Mouse (Mus musculus): ENCODE measurements around the gene 9630041A04Rik. TPM values are rescaled to one million over a fixed set of nuclear protein-coding genes. Genes with fewer than 3 reads are reported as not detected.

9630041A04Rik gene
- polyA plus RNA-seq, 1 experiment = not detected

- Histone ChIP-seq H3K4me3 (ENCODE audit: extremely low read depth, insufficient read depth, insufficient read length) (no peak overlapping the region), H3K36me3 (ENCODE audit: control insufficient read depth, insufficient read depth, low read length) (no peaks in the 10 kb centered on the region), H3K27ac (ENCODE audit: insufficient read depth, low read length) (no peak overlapping the region), H3K4me1 (ENCODE audit: control insufficient read depth, insufficient read depth, insufficient read length) (no peaks in the 10 kb centered on the region), H3K27me3 (ENCODE audit: control insufficient read depth, insufficient read depth, low read length) (no peaks in the 10 kb centered on the region)
- TF ChIP-seq CTCF (IDR thresholded peaks at IDR 0.05; ENCODE audit: extremely low read depth, insufficient read depth, insufficient read length, insufficient replicate concordance) (no peak), POLR2A (IDR thresholded peaks at IDR 0.05; ENCODE audit: low read depth, low read length) (no peak)
- 48% methylated on average over 2 of the region's 2 CpGs for WGBS
- no peak for DNase-seq (ENCODE audit: low read depth in 1 of 2, low spot score in 2 of 2)
Observed at GRCm38 (mm10) chr9:101883295-101883694, 21.7 kb downstream of the 9630041A04Rik start.

GRCm38 (mm10) chr9:101897851-101898250 is 36.2 kb downstream of the 9630041A04Rik start:
- no peak for DNase-seq (ENCODE audit: low read depth in 1 of 2, low spot score in 2 of 2)
- no peaks in the 10 kb centered on the region for H3K27me3 ChIP-seq (ENCODE audit: control insufficient read depth, insufficient read depth, low read length)
- H3K4me3 ChIP-seq (ENCODE audit: extremely low read depth, insufficient read depth, insufficient read length) = no peak overlapping the region
- H3K36me3 ChIP-seq (ENCODE audit: control insufficient read depth, insufficient read depth, low read length) = no peaks in the 10 kb centered on the region
- 91% methylated on average over 1 of the region's 1 CpGs for WGBS
- no peak overlapping the region for H3K27ac ChIP-seq (ENCODE audit: insufficient read depth, low read length)
- TF ChIP-seq CTCF (IDR thresholded peaks at IDR 0.05; ENCODE audit: extremely low read depth, insufficient read depth, insufficient read length, insufficient replicate concordance) = no peak
- TF ChIP-seq POLR2A (IDR thresholded peaks at IDR 0.05; ENCODE audit: low read depth, low read length) = no peak
- H3K4me1 ChIP-seq (ENCODE audit: control insufficient read depth, insufficient read depth, insufficient read length) = no peaks in the 10 kb centered on the region

DNA sequence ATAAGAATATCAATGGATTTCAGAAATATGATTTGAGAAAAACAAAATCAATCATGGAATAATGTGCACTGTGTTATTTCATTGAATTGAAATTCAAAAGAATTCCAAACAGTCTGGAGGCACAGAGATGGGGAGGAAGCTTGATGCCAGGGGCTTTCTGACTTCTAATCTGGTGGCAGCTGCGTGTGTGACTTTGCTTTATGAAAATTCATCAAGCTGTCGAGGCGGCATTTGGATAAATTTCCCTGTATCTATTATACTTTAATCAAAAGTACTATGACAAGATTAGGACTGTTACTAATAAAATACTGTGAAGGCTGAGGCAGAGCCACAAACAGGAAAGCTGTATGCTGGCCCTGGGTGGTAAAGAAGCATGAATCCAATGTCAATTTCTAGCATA is 41.8 kb downstream of the 9630041A04Rik start:
- TF ChIP-seq CTCF (IDR thresholded peaks at IDR 0.05; ENCODE audit: extremely low read depth, insufficient read depth, insufficient read length, insufficient replicate concordance) = no peak
- no peak for TF ChIP-seq POLR2A (IDR thresholded peaks at IDR 0.05; ENCODE audit: low read depth, low read length)
- no peak overlapping the region for H3K27ac ChIP-seq (ENCODE audit: insufficient read depth, low read length)
- 88% methylated on average over 3 of the region's 3 CpGs for WGBS

DNA sequence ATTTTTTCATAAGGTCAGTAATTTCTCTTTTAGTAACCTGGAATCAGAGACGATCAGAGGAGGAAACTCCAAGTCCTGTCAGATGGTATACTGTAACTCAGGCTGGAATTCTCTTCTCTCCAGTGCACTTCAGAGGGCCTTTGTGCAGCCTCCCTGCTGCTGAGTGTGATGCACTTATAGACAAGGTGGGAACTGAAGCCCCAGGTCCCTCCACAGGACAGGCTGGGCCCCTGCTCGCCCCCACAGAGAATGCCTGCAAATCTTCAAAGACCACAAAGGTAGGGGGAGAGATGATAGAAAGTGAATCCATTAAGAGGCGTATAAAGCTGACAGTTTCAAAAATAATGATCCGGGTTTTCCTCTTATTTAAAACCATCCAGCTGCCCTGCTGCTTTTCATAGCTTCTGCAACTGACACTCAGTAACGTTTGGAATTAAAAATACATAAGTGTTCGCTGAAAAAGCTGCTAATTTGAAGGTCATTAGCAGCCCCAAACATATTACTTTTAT is 46.2 kb downstream of the 9630041A04Rik start:
- no peak overlapping the region for H3K4me3 ChIP-seq (ENCODE audit: extremely low read depth, insufficient read depth, insufficient read length)
- H3K27me3 ChIP-seq (ENCODE audit: control insufficient read depth, insufficient read depth, low read length) = no peaks in the 10 kb centered on the region
- no peak overlapping the region for H3K27ac ChIP-seq (ENCODE audit: insufficient read depth, low read length)
- no peaks in the 10 kb centered on the region for H3K4me1 ChIP-seq (ENCODE audit: control insufficient read depth, insufficient read depth, insufficient read length)
- DNase-seq (ENCODE audit: low read depth in 1 of 2, low spot score in 2 of 2) = no peak
- no peaks in the 10 kb centered on the region for H3K36me3 ChIP-seq (ENCODE audit: control insufficient read depth, insufficient read depth, low read length)
- whole genome bisulfite sequencing = 65% methylated on average over 6 of the region's 6 CpGs
- TF ChIP-seq POLR2A (IDR thresholded peaks at IDR 0.05; ENCODE audit: low read depth, low read length) (no peak), CTCF (IDR thresholded peaks at IDR 0.05; ENCODE audit: extremely low read depth, insufficient read depth, insufficient read length, insufficient replicate concordance) (no peak)

More for the DNA sequence above, 41.8 kb downstream of the 9630041A04Rik start:
- DNase-seq (ENCODE audit: low read depth in 1 of 2, low spot score in 2 of 2) = no peak
- H3K4me3 ChIP-seq (ENCODE audit: extremely low read depth, insufficient read depth, insufficient read length) = no peak overlapping the region
- H3K27me3 ChIP-seq (ENCODE audit: control insufficient read depth, insufficient read depth, low read length) = no peaks in the 10 kb centered on the region
- H3K4me1 ChIP-seq (ENCODE audit: control insufficient read depth, insufficient read depth, insufficient read length) = no peaks in the 10 kb centered on the region
- H3K36me3 ChIP-seq (ENCODE audit: control insufficient read depth, insufficient read depth, low read length) = no peaks in the 10 kb centered on the region

DNA sequence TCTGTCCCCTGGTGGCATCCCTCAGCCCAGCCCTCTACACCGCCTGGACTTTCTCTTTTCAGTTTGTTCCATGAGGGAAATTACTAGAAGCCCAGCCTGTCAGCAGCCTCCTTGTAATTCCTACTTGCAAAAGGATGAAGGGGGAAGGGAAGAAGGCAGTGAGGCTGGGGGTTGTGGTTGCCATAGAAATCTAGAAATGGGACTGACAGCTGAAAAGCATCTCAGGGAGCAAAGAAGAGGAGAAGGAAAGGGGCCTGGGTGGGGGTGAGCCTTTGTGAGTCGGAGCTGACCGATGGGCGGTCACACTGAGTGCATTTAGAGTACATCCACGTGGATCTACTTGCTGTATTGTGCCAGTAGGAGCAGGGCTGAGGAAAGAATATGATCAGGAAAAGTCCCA is 47.2 kb downstream of the 9630041A04Rik start:
- 79% methylated on average over 5 of the region's 5 CpGs for WGBS
- H3K4me1 ChIP-seq (ENCODE audit: control insufficient read depth, insufficient read depth, insufficient read length) = no peaks in the 10 kb centered on the region
- H3K4me3 ChIP-seq (ENCODE audit: extremely low read depth, insufficient read depth, insufficient read length) = no peak overlapping the region
- H3K36me3 ChIP-seq (ENCODE audit: control insufficient read depth, insufficient read depth, low read length) = no peaks in the 10 kb centered on the region
- no peaks in the 10 kb centered on the region for H3K27me3 ChIP-seq (ENCODE audit: control insufficient read depth, insufficient read depth, low read length)
- DNase-seq (ENCODE audit: low read depth in 1 of 2, low spot score in 2 of 2) = no peak
- H3K27ac ChIP-seq (ENCODE audit: insufficient read depth, low read length) = no peak overlapping the region
- TF ChIP-seq CTCF (IDR thresholded peaks at IDR 0.05; ENCODE audit: extremely low read depth, insufficient read depth, insufficient read length, insufficient replicate concordance) = no peak
- no peak for TF ChIP-seq POLR2A (IDR thresholded peaks at IDR 0.05; ENCODE audit: low read depth, low read length)

- 84% methylated on average over 4 of the region's 4 CpGs for WGBS
- H3K4me3 ChIP-seq (ENCODE audit: extremely low read depth, insufficient read depth, insufficient read length) = no peak overlapping the region
- H3K4me1 ChIP-seq (ENCODE audit: control insufficient read depth, insufficient read depth, insufficient read length) = no peaks in the 10 kb centered on the region
- H3K27ac ChIP-seq (ENCODE audit: insufficient read depth, low read length) = no peak overlapping the region
- TF ChIP-seq POLR2A (IDR thresholded peaks at IDR 0.05; ENCODE audit: low read depth, low read length) (no peak), CTCF (IDR thresholded peaks at IDR 0.05; ENCODE audit: extremely low read depth, insufficient read depth, insufficient read length, insufficient replicate concordance) (no peak)
- no peaks in the 10 kb centered on the region for H3K27me3 ChIP-seq (ENCODE audit: control insufficient read depth, insufficient read depth, low read length)
- H3K36me3 ChIP-seq (ENCODE audit: control insufficient read depth, insufficient read depth, low read length) = no peaks in the 10 kb centered on the region
- DNase-seq (ENCODE audit: low read depth in 1 of 2, low spot score in 2 of 2) = no peak
Observed at GRCm38 (mm10) chr9:101909491-101909890, 47.9 kb downstream of the 9630041A04Rik start.

DNA sequence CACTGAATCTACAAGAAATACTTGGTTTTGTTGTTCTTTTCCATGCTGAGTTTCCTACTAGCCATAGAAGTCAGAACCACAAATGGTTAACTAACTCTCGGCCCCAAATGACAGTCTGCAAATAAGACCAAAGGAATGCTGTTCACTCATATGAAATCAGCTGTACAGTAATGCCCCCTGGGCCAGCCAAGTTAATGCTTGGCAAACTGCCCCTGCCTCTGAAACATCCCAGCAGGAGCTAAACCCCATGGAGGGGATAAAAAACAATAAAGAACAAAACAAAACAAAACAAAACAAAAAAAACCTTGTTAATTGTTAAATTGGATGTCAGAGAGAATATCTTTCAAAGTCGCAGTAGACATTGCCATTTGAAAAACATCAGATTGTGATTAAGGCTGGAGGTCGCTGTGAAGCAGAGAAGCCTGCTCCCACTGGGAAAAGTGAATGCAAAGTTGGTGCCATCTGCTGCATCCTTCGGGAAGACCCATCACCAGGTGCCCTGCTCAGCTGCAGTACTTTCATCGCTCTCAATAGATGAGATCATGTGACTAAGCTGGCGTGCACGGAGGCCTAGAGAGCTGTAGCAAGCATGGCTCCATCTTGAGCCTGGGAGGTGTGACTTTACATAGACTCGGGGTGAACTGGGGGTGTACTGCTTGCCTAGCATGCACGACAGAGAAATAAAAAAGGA is 49.7 kb downstream of the 9630041A04Rik start:
- no peaks in the 10 kb centered on the region for H3K4me1 ChIP-seq (ENCODE audit: control insufficient read depth, insufficient read depth, insufficient read length)
- WGBS = 74% methylated on average over 9 of the region's 9 CpGs
- H3K27me3 ChIP-seq (ENCODE audit: control insufficient read depth, insufficient read depth, low read length) = no peaks in the 10 kb centered on the region
- TF ChIP-seq CTCF (IDR thresholded peaks at IDR 0.05; ENCODE audit: extremely low read depth, insufficient read depth, insufficient read length, insufficient replicate concordance) (no peak), POLR2A (IDR thresholded peaks at IDR 0.05; ENCODE audit: low read depth, low read length) (no peak)
- no peak overlapping the region for H3K4me3 ChIP-seq (ENCODE audit: extremely low read depth, insufficient read depth, insufficient read length)
- no peak for DNase-seq (ENCODE audit: low read depth in 1 of 2, low spot score in 2 of 2)
- H3K36me3 ChIP-seq (ENCODE audit: control insufficient read depth, insufficient read depth, low read length) = no peaks in the 10 kb centered on the region
- no peak overlapping the region for H3K27ac ChIP-seq (ENCODE audit: insufficient read depth, low read length)
